Mouse (Mus musculus) ES-E14 (cell line): ENCODE measurements around the gene Zmiz1. TPM values are rescaled to one million over a fixed set of nuclear protein-coding genes. Genes with fewer than 3 reads are reported as not detected.

Experiments used
- DNase-seq: peaks from one replicate; pipeline ENCODE4 v3.0.0-alpha.2; 2013; ENCODE audit warnings: low read depth, low spot score
- H3K27ac ChIP-seq: 2 replicates; pipeline ENCODE4 v1.5.1; 2012; ENCODE audit warnings: low read depth, mild to moderate bottlenecking, low read length, moderate library complexity, mixed read lengths; ENCODE audit not compliant: poor library complexity, insufficient read depth, severe bottlenecking
- H3K36me3 ChIP-seq: 2 replicates; pipeline ENCODE4 v1.6.1; 2012; ENCODE audit warnings: mild to moderate bottlenecking, low read length, moderate library complexity, mixed read lengths; ENCODE audit not compliant: control insufficient read depth, poor library complexity, insufficient read depth, severe bottlenecking
- H3K4me1 ChIP-seq, 2 experiments: fragments of 150-350 bp in 1 of 2; sonication (generic) in 1 of 2; 2 replicates each; pipeline ENCODE4 v1.6.1; 2012; ENCODE audit warnings: low read length in 2 of 2, mild to moderate bottlenecking in 1 of 2, mixed read lengths in 1 of 2; ENCODE audit not compliant: control insufficient read depth in 2 of 2, insufficient read depth in 2 of 2, poor library complexity in 1 of 2
- H3K4me3 ChIP-seq, 2 experiments: fragments of 150-350 bp in 1 of 2; sonication (generic) in 1 of 2; 2 replicates each; pipeline ENCODE4 v1.5.1; 2012; ENCODE audit warnings: low read length in 2 of 2, low read depth in 1 of 2, mild to moderate bottlenecking in 1 of 2, mixed read lengths in 1 of 2; ENCODE audit not compliant: insufficient read depth in 1 of 2, poor library complexity in 1 of 2, severe bottlenecking in 1 of 2
- H3K9ac ChIP-seq: 2 replicates; pipeline ENCODE4 v1.6.1; 2012; ENCODE audit warnings: low read depth, mild to moderate bottlenecking, low read length, mixed read lengths; ENCODE audit not compliant: poor library complexity, insufficient read depth, severe bottlenecking
- H3K9me3 ChIP-seq: fragments of 150-350 bp; sonication (generic); 2 replicates; pipeline ENCODE4 v1.6.1; 2012; ENCODE audit warnings: low read depth, mild to moderate bottlenecking, low read length; ENCODE audit not compliant: control insufficient read depth, insufficient read depth
- CHD2 ChIP-seq: IDR thresholded peaks from 2 replicates; pipeline ENCODE4 v1.6.1; 2014; ENCODE audit warnings: mild to moderate bottlenecking, low read depth, low read length, inconsistent platforms
- HCFC1 ChIP-seq: IDR thresholded peaks from 2 replicates; pipeline ENCODE4 v1.6.1; 2012; ENCODE audit warnings: low read length, inconsistent platforms, borderline replicate concordance; ENCODE audit not compliant: insufficient read depth
- MAFK ChIP-seq: IDR thresholded peaks from 2 replicates; pipeline ENCODE4 v1.6.1; 2014; ENCODE audit warnings: mild to moderate bottlenecking, low read depth, low read length, inconsistent platforms; ENCODE audit not compliant: insufficient read depth
- ZC3H11A ChIP-seq: IDR thresholded peaks from 2 replicates; pipeline ENCODE4 v1.6.1; 2012; ENCODE audit warnings: low read depth, mild to moderate bottlenecking, inconsistent platforms, low read length, borderline replicate concordance
- ZNF384 ChIP-seq: IDR thresholded peaks from 2 replicates; pipeline ENCODE4 v1.6.1; 2012; ENCODE audit warnings: low read depth, low read length, inconsistent platforms
- in situ Hi-C, 2 experiments: fragments of 600-800 bp; cut with MboI; formaldehyde crosslinking; loops; one replicate each; pipeline ENCODE4 v1.15.1; 2025; ENCODE audit warnings: low sequenced_read_pairs in 2 of 2, inconsistent platforms in 1 of 2; ENCODE audit not compliant: unreplicated experiment in 2 of 2
- total RNA-seq: library from RNA; depleted of rRNA; stranded (reverse); fragments of 300-350 nt; gene quantifications from 2 replicates; pipeline ENCODE4 v1.2.3, GENCODE M21; 2012

Gene Zmiz1
- total RNA-seq, 1 experiment: 16.9 TPM

DNA sequence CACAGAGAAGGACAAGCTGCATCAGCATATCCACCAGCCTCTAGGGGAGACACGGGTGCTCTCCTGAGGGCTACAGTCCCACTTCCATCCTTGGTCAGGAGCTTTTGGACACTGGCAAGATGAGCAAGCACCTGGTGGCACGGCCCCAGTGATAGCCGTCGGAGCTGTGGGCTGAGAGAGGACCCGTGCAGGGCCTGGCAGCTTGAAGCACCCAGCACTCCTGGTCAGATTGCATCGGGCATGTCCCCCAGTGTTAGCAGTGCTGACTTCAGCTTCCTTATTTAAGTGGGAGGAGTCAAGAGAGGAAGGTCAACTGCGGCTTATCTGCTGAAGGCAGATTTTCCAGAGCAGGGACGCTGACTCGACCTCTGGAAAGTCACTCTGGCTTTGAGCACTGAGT, 175.3 kb downstream of the Zmiz1 start:
- DNase-seq: no peak
- in situ Hi-C loops: no loop called here
- no peak overlapping the region for H3K4me3 ChIP-seq
- TF ChIP-seq ZC3H11A (no peak), ZNF384 (no peak), MAFK (no peak), CHD2 (no peak), HCFC1 (no peak)
- no peak overlapping the region for H3K9ac ChIP-seq
- peaks cover 4 to 11% of the 10 kb centered on the region in 2 experiments; a peak in 1 of 4 replicates for H3K4me1 ChIP-seq
- no peak overlapping the region for H3K27ac ChIP-seq
- peaks cover 14% of the 10 kb centered on the region for H3K36me3 ChIP-seq
- no peaks in the 10 kb centered on the region for H3K9me3 ChIP-seq

DNA sequence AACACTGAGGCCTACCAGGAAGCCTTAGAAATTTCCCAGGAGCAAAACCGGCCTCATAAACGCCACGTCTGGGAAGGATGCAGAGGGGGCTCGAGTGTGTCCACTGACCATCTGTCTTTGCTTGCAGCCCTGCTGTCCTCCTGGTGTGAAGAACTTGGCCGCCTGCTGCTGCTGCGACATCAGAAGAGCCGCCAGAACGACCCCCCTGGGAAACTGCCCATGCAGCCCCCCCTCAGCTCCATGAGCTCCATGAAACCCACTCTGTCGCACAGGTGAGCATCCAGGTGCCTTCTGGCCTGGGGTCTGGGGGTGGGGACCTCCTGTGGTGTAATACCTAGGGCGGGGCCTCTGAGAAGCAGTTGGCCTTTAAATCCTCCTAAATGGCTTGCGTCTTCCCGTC, 176.8 kb downstream of the Zmiz1 start:
- peaks cover 4 to 7% of the 10 kb centered on the region in 2 experiments; a peak in 1 of 4 replicates for H3K4me1 ChIP-seq
- no peak overlapping the region for H3K9ac ChIP-seq
- in situ Hi-C loops: no loop called here
- no peak overlapping the region for H3K27ac ChIP-seq
- no peak overlapping the region for H3K4me3 ChIP-seq
- TF ChIP-seq HCFC1 (no peak), ZNF384 (no peak), MAFK (no peak), ZC3H11A (no peak), CHD2 (no peak)
- peaks cover 14% of the 10 kb centered on the region for H3K36me3 ChIP-seq
- H3K9me3 ChIP-seq: no peaks in the 10 kb centered on the region
- DNase-seq: no peak

GRCm38 (mm10) chr14:25636297-25636696, 177.3 kb downstream of the Zmiz1 start:
- in situ Hi-C loops: no loop called here
- Histone ChIP-seq H3K36me3 (peaks cover 14% of the 10 kb centered on the region), H3K9ac (no peak overlapping the region), H3K9me3 (no peaks in the 10 kb centered on the region), H3K4me1 (peaks cover 4 to 7% of the 10 kb centered on the region in 2 experiments; a peak in 1 of 4 replicates), H3K4me3 (no peak overlapping the region), H3K27ac (no peak overlapping the region)
- no peak for DNase-seq
- no peak for TF ChIP-seq ZNF384
- no peak for TF ChIP-seq ZC3H11A
- TF ChIP-seq CHD2: no peak
- TF ChIP-seq MAFK: no peak
- TF ChIP-seq HCFC1: no peak

GRCm38 (mm10) chr14:25639120-25639758, 180.3 kb downstream of the Zmiz1 start:
- no peaks in the 10 kb centered on the region for H3K9me3 ChIP-seq
- in situ Hi-C loops: no loop called here
- peaks cover 17% of the 10 kb centered on the region for H3K36me3 ChIP-seq
- no peak for DNase-seq
- no peak overlapping the region for H3K4me3 ChIP-seq
- H3K9ac ChIP-seq: no peak overlapping the region
- no peak overlapping the region for H3K27ac ChIP-seq
- TF ChIP-seq MAFK (no peak), ZC3H11A (no peak), CHD2 (no peak), ZNF384 (no peak), HCFC1 (no peak)
- peaks cover 4 to 6% of the 10 kb centered on the region in 2 experiments; a peak in 1 of 4 replicates for H3K4me1 ChIP-seq
